Mouse (Mus musculus) adrenal gland, postnatal 14 days (tissue): Measurements from ENCODE around the gene Siva1. TPM values are rescaled to one million over a fixed set of nuclear protein-coding genes. Genes with fewer than 3 reads are reported as not detected.

Source experiments
- DNase-seq: peaks from one replicate; pipeline ENCODE4 v3.0.0; 2021; ENCODE audit warnings: mixed read lengths
- microRNA-seq, 2 experiments: library from miRNA; unstranded; fragments of <30 nt; microRNA quantifications; one replicate each; pipeline ENCODE4 v1.2.0; 2021
- total RNA-seq: library from RNA; stranded (reverse); gene quantifications from 2 replicates; pipeline ENCODE4 v1.2.3, GENCODE M21; 2021

Gene Siva1
- total RNA-seq, 1 experiment from 2014 or later, result 48.4 TPM

DNA sequence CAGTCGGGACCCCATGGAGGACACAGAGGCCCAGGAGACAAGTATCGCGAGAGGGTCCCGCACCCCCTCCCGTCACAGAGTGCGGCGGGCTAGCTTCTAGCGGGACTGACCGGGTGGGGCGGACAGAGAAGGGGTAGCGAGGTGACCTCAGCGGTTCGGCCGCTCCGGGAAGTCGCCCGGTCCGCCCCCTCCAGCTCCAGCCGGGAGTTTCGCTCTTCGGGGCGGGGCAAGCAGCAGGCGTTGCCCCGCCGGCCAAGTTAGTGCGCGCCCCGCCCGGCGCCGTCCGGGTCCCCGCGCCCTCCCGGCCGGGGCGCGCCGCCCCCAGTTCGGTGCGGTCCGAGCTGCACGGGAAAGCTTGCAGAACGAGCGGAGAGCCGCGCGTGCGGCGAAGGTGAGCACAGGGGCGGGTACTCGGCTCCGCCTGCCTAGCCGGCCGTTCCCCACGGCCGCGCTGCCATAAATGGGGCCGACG, 34.1 kb downstream of the Siva1 start, which contains the start of gene Zbtb42:
Gene Zbtb42, plus strand, starts transcription at position 274 of the 472 bp plus-strand sequence.
- DNase-seq, result peak; percentile 85

DNA sequence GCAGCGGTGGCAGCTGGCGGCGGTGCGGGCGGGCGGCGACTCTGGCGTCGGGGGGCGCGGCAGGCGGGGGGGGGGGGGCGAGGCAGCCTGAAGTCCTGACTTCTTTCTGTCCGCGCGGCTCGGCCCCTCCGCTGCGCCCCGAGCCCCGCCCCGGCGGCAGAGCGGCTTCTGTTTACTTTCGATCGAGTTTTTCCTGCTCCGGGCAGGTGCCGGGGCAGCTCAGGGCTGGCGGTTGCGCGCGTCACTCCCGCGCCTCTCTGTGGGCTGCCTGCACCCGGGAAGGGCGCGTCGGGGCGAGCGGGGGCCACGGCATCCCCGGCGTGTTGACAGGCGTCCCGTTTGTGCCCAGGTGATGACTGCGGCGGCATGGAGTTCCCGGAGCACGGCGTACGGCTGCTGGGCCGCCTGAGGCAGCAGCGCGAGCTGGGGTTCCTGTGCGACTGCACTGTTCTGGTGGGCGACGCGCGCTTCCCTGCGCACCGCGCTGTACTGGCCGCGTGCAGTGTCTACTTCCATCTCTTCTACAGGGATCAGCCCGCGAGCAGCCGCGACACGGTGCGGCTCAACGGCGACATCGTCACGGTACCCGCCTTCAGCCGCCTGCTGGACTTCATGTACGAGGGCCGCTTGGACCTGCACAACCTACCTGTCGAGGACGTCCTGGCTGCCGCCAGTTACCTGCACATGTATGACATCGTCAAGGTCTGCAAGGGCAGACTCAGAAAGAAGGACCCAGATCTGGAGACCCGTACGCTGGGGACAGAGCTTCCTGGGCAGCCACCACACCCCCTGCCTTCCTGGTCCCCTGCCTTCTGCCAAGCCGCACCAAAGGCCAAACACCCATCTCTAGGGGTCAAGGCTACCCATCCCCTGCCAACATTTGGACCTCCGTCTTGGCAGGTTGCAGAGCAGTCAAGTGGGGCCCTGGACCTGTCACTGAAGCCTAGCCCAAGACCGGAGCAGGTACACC, 34.8 kb downstream of the Siva1 start:
- peak; percentile 53 for DNase-seq

DNA sequence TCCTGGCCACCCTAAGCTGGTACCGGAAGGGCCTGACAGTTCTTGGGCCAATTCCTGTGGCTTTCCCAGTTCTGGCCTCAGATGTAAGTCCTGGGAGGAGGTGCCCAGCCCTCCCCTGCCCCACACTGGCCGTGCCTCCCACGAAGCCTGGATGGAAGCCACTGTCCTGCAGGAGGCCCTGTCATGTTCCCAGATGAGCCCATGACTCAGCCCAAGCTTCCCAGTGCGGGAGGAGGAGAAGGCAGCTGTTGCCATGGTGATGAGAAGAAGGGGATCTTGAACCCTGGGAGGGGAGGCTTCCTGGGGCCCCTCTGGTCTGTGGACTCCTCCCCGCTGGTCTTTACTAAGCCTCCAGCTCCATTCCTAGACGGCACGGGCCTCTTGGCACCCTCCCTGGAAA, 38.9 kb downstream of the Siva1 start:
- no peak for DNase-seq

DNA sequence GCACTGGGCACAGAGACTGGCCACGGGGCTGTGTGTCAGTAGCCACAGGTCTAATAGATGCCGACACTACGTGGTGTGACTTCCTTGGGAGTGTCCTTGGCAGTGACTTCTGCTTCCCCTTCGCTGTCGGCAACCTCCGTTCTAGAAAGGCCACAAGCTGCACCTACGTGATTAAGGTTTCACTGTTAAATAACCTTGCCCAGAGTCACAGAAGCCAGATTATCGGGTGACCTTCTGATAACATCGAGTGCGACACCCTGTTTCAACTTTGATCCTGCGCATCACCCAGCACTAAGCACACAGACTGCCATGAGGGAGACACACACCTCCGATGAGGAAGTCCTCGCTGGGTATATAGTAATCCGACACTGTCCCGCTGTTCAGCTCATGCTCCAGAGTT, 44.0 kb downstream of the Siva1 start:
- DNase-seq, result no peak

DNA sequence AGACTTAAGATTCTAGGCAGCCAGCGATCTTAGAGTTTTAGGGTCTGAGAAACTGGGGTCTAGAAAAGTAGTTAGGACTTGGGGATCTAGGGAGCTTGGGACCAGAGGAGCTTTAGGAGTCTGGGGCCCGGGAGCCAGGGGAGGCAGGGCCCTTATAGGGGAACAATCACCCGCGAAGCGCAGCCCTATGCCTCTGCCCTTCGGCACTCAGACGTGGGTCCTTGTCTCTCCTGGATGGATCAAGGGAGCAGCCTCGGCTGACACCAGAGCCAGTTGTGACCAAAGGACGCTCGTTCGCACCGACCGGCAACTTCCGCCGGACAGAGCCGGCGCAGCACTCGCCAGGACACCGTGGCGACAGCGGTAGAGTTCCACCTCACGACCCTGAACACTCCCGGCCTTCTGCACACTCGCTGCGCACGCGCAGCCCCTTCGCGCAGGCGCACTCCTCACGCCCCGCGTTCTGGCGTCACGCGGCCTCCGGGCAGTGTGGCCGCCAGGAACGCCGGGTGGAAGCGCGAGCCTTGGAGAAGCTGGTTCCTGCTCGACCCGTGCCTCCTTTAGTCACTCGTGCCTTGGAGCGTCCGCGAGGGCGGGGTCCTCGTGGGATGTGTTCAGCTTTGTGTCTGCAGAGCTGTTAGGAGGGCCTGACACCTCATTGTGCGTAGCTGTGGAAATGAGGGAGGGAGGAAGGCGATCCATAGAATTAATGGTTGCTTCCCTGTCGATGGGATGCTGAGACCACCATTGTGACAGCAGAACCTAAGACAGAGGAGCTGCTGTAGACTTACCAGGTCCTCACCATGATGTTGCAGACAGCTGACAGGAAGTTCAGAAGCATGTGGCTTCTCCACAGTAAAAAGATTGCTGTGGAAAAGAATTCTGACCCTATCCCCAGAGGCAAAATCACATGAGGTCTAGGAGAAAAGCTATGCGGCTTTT, 49.0 kb downstream of the Siva1 start:
- DNase-seq, result peak; percentile 98

DNA sequence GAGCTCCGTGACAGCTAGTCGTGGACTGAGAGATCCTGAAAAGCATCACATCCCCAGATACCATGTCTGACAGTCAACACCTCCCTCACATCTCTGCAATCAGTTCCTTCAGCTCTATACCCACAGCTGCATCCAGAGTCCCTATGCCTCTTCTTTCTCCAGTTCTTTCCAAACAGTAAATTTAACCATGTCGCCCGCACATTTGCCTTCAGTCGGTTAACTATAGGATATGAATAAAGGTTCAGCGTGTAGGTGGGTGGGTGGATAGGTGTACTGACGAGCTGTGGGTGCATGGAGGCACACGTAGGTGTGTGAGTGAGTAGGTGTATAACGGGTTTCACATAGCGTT, 49.6 kb downstream of the Siva1 start:
- no peak for DNase-seq

DNA sequence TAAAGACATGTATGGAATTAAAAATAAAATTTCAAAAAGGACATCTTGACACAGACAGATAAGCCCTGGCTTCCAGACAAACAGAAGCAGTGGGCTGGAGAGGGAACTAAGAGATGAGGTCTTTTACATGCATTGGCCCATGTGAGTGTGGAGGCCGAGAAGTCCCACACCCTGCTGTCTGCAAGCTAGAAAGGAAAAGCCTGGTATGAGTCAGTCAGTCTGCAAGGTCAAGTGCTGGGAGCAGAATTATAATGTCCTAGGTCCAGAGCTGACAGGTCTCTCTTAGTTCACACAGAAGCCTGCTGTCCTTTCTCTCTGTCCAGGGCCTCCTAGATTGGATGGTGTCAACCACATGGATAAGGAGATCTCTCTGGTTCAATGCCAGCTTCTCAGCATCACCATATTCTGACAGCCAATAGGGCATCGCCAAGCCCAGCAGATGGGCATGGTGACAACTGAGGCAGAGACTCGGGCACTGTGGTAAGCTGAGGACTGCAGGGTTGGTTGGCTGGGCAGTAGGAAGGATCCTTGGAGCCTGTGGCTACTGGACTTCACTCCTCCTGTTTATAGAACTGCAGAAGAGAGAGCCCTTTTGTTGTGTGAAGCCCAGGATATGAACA, 52.4 kb downstream of the Siva1 start:
- DNase-seq, result peak; percentile 46

Small RNA genes within 50 kb of the gene (microRNA-seq; reads per million reads assigned to microRNA genes)
- 1.7 to 2.7 reads per million in 2 experiments for gene Mir6939

Other genes with a start within 250 kb of the Siva1 start
- gene A530016L24Rik, start 155.2 kb upstream of the Siva1 start, total RNA-seq, result 11.8 and 17.0 TPM in 2 replicates
- 3.9 and 6.0 TPM in 2 replicates for gene Tmem179, start 127.9 kb upstream of the Siva1 start, total RNA-seq
- 25.3 and 33.2 TPM in 2 replicates for gene Inf2, start 55.9 kb upstream of the Siva1 start, total RNA-seq
- 34.1 and 37.6 TPM in 2 replicates for gene Adssl1, start 24.6 kb upstream of the Siva1 start, total RNA-seq
- 245 and 247 TPM in 2 replicates for gene Akt1, start 30.2 kb downstream of the Siva1 start, total RNA-seq
- 2.8 and 4.6 TPM in 2 replicates for gene Zbtb42, start 34.1 kb downstream of the Siva1 start, total RNA-seq
- gene Cep170b, start 75.8 kb downstream of the Siva1 start, total RNA-seq, result 29.1 and 33.0 TPM in 2 replicates
- gene Pld4, start 116.0 kb downstream of the Siva1 start, total RNA-seq, result 6.4 and 19.9 TPM in 2 replicates
- 7.2 and 9.6 TPM in 2 replicates for gene Ahnak2, start 158.0 kb downstream of the Siva1 start, total RNA-seq
- 3.4 and 5.6 TPM in 2 replicates for gene Clba1, start 164.3 kb downstream of the Siva1 start, total RNA-seq
- 19.9 and 21.4 TPM in 2 replicates for gene Cdca4, start 184.7 kb downstream of the Siva1 start, total RNA-seq
- 0.30 and 3.4 TPM in 2 replicates for gene Gpr132, start 223.5 kb downstream of the Siva1 start, total RNA-seq